Mouse (Mus musculus) liver, postnatal 0 days (tissue): ENCODE results near the gene Daxx. TPM values are rescaled to one million over a fixed set of nuclear protein-coding genes. Genes with fewer than 3 reads are reported as not detected.

Source experiments
- ATAC-seq: fragments of 200-750 bp; cut with Nextera tagmentation; 2 replicates; pipeline ENCODE4 v1.8.0; 2017; ENCODE audit warnings: mild to moderate bottlenecking, moderate library complexity
- DNase-seq: peaks from one replicate; pipeline ENCODE4 v3.0.0-alpha.2; 2016
- H3K27ac ChIP-seq: fragments of 300-500 bp; sonication (generic); 2 replicates; pipeline ENCODE4 v1.5.1; 2014; ENCODE audit warnings: antibody characterized with exemption, moderate library complexity, mild to moderate bottlenecking, low read depth
- H3K27me3 ChIP-seq: fragments of 300-500 bp; sonication (generic); 2 replicates; pipeline ENCODE4 v1.6.1; 2014; ENCODE audit warnings: low read length, control low read depth, mixed read lengths; ENCODE audit not compliant: insufficient read depth
- H3K36me3 ChIP-seq: fragments of 300-500 bp; sonication (generic); replicated peaks from 2 replicates; pipeline ENCODE4 v1.6.1; 2014; ENCODE audit warnings: mild to moderate bottlenecking, control low read depth, low read length, moderate library complexity, mixed read lengths; ENCODE audit not compliant: insufficient read depth
- H3K4me1 ChIP-seq: fragments of 300-500 bp; sonication (generic); 2 replicates; pipeline ENCODE4 v1.6.1; 2014; ENCODE audit warnings: antibody characterized with exemption, mild to moderate bottlenecking, control low read depth; ENCODE audit not compliant: insufficient read depth
- H3K4me2 ChIP-seq: fragments of 300-500 bp; sonication (generic); 2 replicates; pipeline ENCODE4 v1.6.1; 2014; ENCODE audit warnings: low read depth, mild to moderate bottlenecking, low read length, moderate library complexity, mixed read lengths
- H3K4me3 ChIP-seq: fragments of 300-500 bp; sonication (generic); 2 replicates; pipeline ENCODE4 v1.5.1; 2014; ENCODE audit warnings: low read depth, low read length
- H3K9ac ChIP-seq: fragments of 300-500 bp; sonication (generic); replicated peaks from 2 replicates; pipeline ENCODE4 v1.6.1; 2014; ENCODE audit warnings: mild to moderate bottlenecking, moderate library complexity
- H3K9me3 ChIP-seq: fragments of 300-500 bp; sonication (generic); 2 replicates; pipeline ENCODE4 v1.6.1; 2016; ENCODE audit warnings: mild to moderate bottlenecking, control low read depth, low read length, mixed read lengths
- CTCF ChIP-seq: sonication (generic); IDR thresholded peaks from 2 replicates; pipeline ENCODE4 v1.5.1; 2016; ENCODE audit warnings: antibody characterized with exemption, low read depth
- EP300 ChIP-seq: IDR thresholded peaks from 2 replicates; pipeline ENCODE4 v1.6.1; 2016; ENCODE audit warnings: antibody characterized with exemption, low read depth, mild to moderate bottlenecking
- WGBS: fragments of 180-500 bp; shearing (Covaris S2); extraction: QIAGEN DNeasy Blood & Tissue Kit; methylation state at CpG from one replicate; pipeline ENCODE4 v1.1.7; 2014; ENCODE audit not compliant: insufficient replicate concordance; 5-methylcytosine and 5-hydroxymethylcytosine counted together
- polyA plus RNA-seq: library from polyadenylated mRNA; unstranded; fragments of >200 nt; fragmentation: Nextera tagmentation; extraction: Ambion mirVana; gene quantifications from 2 replicates; pipeline ENCODE4 v1.2.1, GENCODE M21; 2015

Gene Daxx
- polyA plus RNA-seq, 1 experiment from 2014 or later, result 12.6 TPM

GRCm38 (mm10) chr17:33938783-33939182, 29.6 kb downstream of the Daxx start:
- Histone ChIP-seq H3K27me3 (no peaks in the 10 kb centered on the region), H3K4me2 (peak overlapping the region; percentile 96), H3K27ac (0 out of 2 replicates have a peak overlapping the region, but pooled peaks have one; percentile 11), H3K4me3 (no peak overlapping the region; the same call in 1 of the 2 replicates), H3K36me3 (peaks cover 18% of the 10 kb centered on the region), H3K9ac (peak overlapping the region; percentile 79), H3K9me3 (no peaks in the 10 kb centered on the region), H3K4me1 (peaks cover 21% of the 10 kb centered on the region)
- WGBS, result 58% methylated on average over 11 of the region's 11 CpGs
- DNase-seq (no peak), ATAC-seq (no peak)
- TF ChIP-seq CTCF (no peak), EP300 (no peak)

- H3K9me3 ChIP-seq, result no peaks in the 10 kb centered on the region
- H3K4me2 ChIP-seq, result peak within 1 kb of the TSS; percentile 96
- TF ChIP-seq EP300, result peak; percentile 67; the same call in 1 of the 2 replicates
- TF ChIP-seq CTCF, result no peak
- peak; percentile 94 for ATAC-seq
- peaks cover 21% of the 10 kb centered on the region for H3K4me1 ChIP-seq
- H3K4me3 ChIP-seq, result peak within 1 kb of the TSS; percentile 84
- WGBS, result under 1% methylated on average over 36 of the region's 36 CpGs
- peak within 1 kb of the TSS; percentile 70 for H3K27ac ChIP-seq
- no peaks in the 10 kb centered on the region for H3K27me3 ChIP-seq
- H3K9ac ChIP-seq, result peak within 1 kb of the TSS; percentile 79
- peak; percentile 90 for DNase-seq
- H3K36me3 ChIP-seq, result peaks cover 22% of the 10 kb centered on the region
These were observed 31.1 kb downstream of the Daxx start, which contains the start of the genes Pfdn6 and Wdr46 for GRCm38 (mm10) chr17:33940206-33940805. Gene Pfdn6, minus strand, starts transcription at chr17:33940343. Gene Wdr46, plus strand, starts transcription at chr17:33940660.

GRCm38 (mm10) chr17:33940981-33941380, 31.8 kb downstream of the Daxx start:
- ATAC-seq (0 out of 2 replicates have a peak, but pooled peaks have one; percentile 1), DNase-seq (peak; percentile 64)
- under 1% methylated on average over 26 of the region's 26 CpGs for WGBS
- no peaks in the 10 kb centered on the region for H3K27me3 ChIP-seq
- 0 out of 2 replicates have a peak overlapping the region, but pooled peaks have one; percentile 70 for H3K27ac ChIP-seq
- no peak for TF ChIP-seq CTCF
- TF ChIP-seq EP300, result no peak
- H3K4me1 ChIP-seq, result peaks cover 21% of the 10 kb centered on the region
- peak overlapping the region; percentile 96 for H3K4me2 ChIP-seq
- peak overlapping the region; percentile 79 for H3K9ac ChIP-seq
- no peaks in the 10 kb centered on the region for H3K9me3 ChIP-seq
- H3K4me3 ChIP-seq, result peak overlapping the region; percentile 84
- H3K36me3 ChIP-seq, result peaks cover 16% of the 10 kb centered on the region

GRCm38 (mm10) chr17:33941381-33941780, 32.2 kb downstream of the Daxx start:
- peak overlapping the region; percentile 79 for H3K9ac ChIP-seq
- ATAC-seq, result no peak
- H3K4me1 ChIP-seq, result peaks cover 21% of the 10 kb centered on the region
- H3K9me3 ChIP-seq, result no peaks in the 10 kb centered on the region
- peak overlapping the region; percentile 96 for H3K4me2 ChIP-seq
- 38% methylated on average over 19 of the region's 19 CpGs for WGBS
- no peaks in the 10 kb centered on the region for H3K27me3 ChIP-seq
- H3K27ac ChIP-seq, result no peak overlapping the region
- H3K36me3 ChIP-seq, result peaks cover 14% of the 10 kb centered on the region
- peak overlapping the region; percentile 84 for H3K4me3 ChIP-seq
- DNase-seq, result no peak
- TF ChIP-seq CTCF (no peak), EP300 (no peak)

GRCm38 (mm10) chr17:33943454-33943853, 34.2 kb downstream of the Daxx start:
- no peaks in the 10 kb centered on the region for H3K9me3 ChIP-seq
- no peak overlapping the region for H3K4me2 ChIP-seq
- no peaks in the 10 kb centered on the region for H3K27me3 ChIP-seq
- H3K27ac ChIP-seq, result no peak overlapping the region
- H3K9ac ChIP-seq, result no peak overlapping the region
- DNase-seq, result no peak
- TF ChIP-seq EP300 (no peak), CTCF (no peak)
- 87% methylated on average over 15 of the region's 15 CpGs for WGBS
- peaks cover 9% of the 10 kb centered on the region for H3K36me3 ChIP-seq
- H3K4me1 ChIP-seq, result peaks cover 30% of the 10 kb centered on the region
- ATAC-seq, result no peak
- no peak overlapping the region for H3K4me3 ChIP-seq

GRCm38 (mm10) chr17:33947430-33948089, 38.3 kb downstream of the Daxx start:
- H3K27me3 ChIP-seq, result no peaks in the 10 kb centered on the region
- H3K4me3 ChIP-seq, result no peak overlapping the region
- no peaks in the 10 kb centered on the region for H3K9me3 ChIP-seq
- peaks cover 14% of the 10 kb centered on the region; the same call in 1 of the 2 replicates for H3K36me3 ChIP-seq
- WGBS, result 60% methylated on average over 10 of the region's 10 CpGs
- TF ChIP-seq EP300 (no peak), CTCF (no peak)
- H3K9ac ChIP-seq, result no peak overlapping the region
- 0 out of 2 replicates have a peak overlapping the region, but pooled peaks have one; percentile 2 for H3K4me2 ChIP-seq
- ATAC-seq (no peak), DNase-seq (no peak)
- peak overlapping the region; percentile 45; the same call in 1 of the 2 replicates for H3K27ac ChIP-seq
- peaks cover 30% of the 10 kb centered on the region for H3K4me1 ChIP-seq
